Comparison of ENCODE assay signal across 31 mouse cellular contexts in genomic region chr11:62193116-62193515, GRCm38 (mm10). TPM values are rescaled to one million over a fixed set of nuclear protein-coding genes. Genes with fewer than 3 reads are reported as not detected.
DNase-seq lines count a peak whose midpoint lies in the region; ATAC-seq lines count a peak whose summit lies in the region.
"Had no signal": no experiment of that assay in that cellular context is flagged by ENCODE, and none has a peak within 500 bp of the region (broad histone marks: within the 10 kb centered on the region; RNA-seq: fewer than 3 reads in every experiment).

No protein-coding gene starts in this region.

- H3K36me3 ChIP-seq in intestine, embryonic 14.5 days (ENCODE audit: control insufficient read depth, insufficient read depth, low read length): no peaks in the 10 kb centered on the region
- H3K36me3 ChIP-seq in intestine, embryonic 16.5 days (ENCODE audit: control insufficient read depth, insufficient read depth, low read length): no peaks in the 10 kb centered on the region
- H3K36me3 ChIP-seq: embryonic facial prominence, embryonic 15.5 days; hindbrain, embryonic 12.5 days; limb, embryonic 12.5 days; lung, embryonic 15.5 days; midbrain, embryonic 12.5 days had no signal

- no peak overlapping the region for H3K9ac ChIP-seq in intestine, embryonic 14.5 days (ENCODE audit: low read length)
- no peak overlapping the region for H3K9ac ChIP-seq in intestine, embryonic 16.5 days (ENCODE audit: low read depth, low read length)
- H3K9ac ChIP-seq: embryonic facial prominence, embryonic 15.5 days; forebrain, embryonic 13.5 days; hindbrain, embryonic 12.5 days; limb, embryonic 12.5 days; lung, embryonic 15.5 days; midbrain, embryonic 12.5 days; neural tube, embryonic 12.5 days had no signal

- no peak overlapping the region for H3K27ac ChIP-seq in intestine, embryonic 14.5 days (ENCODE audit: low read depth)
- no peak overlapping the region for H3K27ac ChIP-seq in intestine, embryonic 16.5 days (ENCODE audit: low read length)
- H3K27ac ChIP-seq: embryonic facial prominence, embryonic 10.5 days; embryonic facial prominence, embryonic 15.5 days; forebrain, embryonic 13.5 days; hindbrain, embryonic 12.5 days; hindbrain, postnatal 0 days; limb, embryonic 12.5 days; lung, embryonic 15.5 days; midbrain, embryonic 12.5 days; neural tube, embryonic 12.5 days had no signal

- no peak overlapping the region for H3K4me2 ChIP-seq in intestine, embryonic 14.5 days (ENCODE audit: low read length)
- H3K4me2 ChIP-seq in intestine, embryonic 16.5 days (ENCODE audit: low read depth, low read length): no peak overlapping the region
- H3K4me2 ChIP-seq: embryonic facial prominence, embryonic 15.5 days; forebrain, embryonic 13.5 days; hindbrain, embryonic 12.5 days; limb, embryonic 12.5 days; liver, embryonic 11.5 days; lung, embryonic 15.5 days; midbrain, embryonic 12.5 days; neural tube, embryonic 12.5 days had no signal

- no peaks in the 10 kb centered on the region for H3K27me3 ChIP-seq in intestine, embryonic 14.5 days (replicated peaks; ENCODE audit: control insufficient read depth, insufficient read depth, low read length)
- H3K27me3 ChIP-seq in intestine, embryonic 16.5 days (replicated peaks; ENCODE audit: control insufficient read depth, insufficient read depth, low read length): no peaks in the 10 kb centered on the region
- H3K27me3 ChIP-seq: embryonic facial prominence, embryonic 15.5 days; forebrain, embryonic 13.5 days; hindbrain, embryonic 12.5 days; limb, embryonic 12.5 days; lung, embryonic 15.5 days; midbrain, embryonic 12.5 days; neural tube, embryonic 12.5 days had no signal

- peak; percentile 11 for DNase-seq in gastrocnemius, postnatal 25 days
- no peak for DNase-seq in gastrocnemius, postnatal 10 days
- peak; percentile 7 for DNase-seq in intestine, embryonic 14.5 days (ENCODE audit: low spot score)
- peak; percentile 22 for DNase-seq in adipocyte (ENCODE audit: low spot score)
- DNase-seq in lung, postnatal 36 days: no peak
- DNase-seq in adrenal gland, adult 2 months: no peak
- DNase-seq: adrenal gland, postnatal 10 days; cerebellum, adult 11 months; cerebellum, adult 9-10 months; cerebellum, postnatal 36 days; heart, postnatal 14 days; kidney, adult 9 months; kidney, postnatal 14 days; right cerebral cortex, postnatal 4 days; thymus, adult 2 months; thymus, postnatal 4 days had no signal

- no peak for ATAC-seq in intestine, embryonic 14.5 days (replicated peaks; ENCODE audit: low FRiP score, low TSS enrichment, low read depth)
- no peak for ATAC-seq in intestine, embryonic 16.5 days
- ATAC-seq: activated CD4-positive, CD25-positive, alpha-beta regulatory T cell, adult 4 months; CD4-positive, CD25-positive, alpha-beta regulatory T cell, adult 4 months; forebrain, embryonic 13.5 days; hindbrain, postnatal 0 days; intestine, postnatal 0 days had no signal

- H3K9me3 ChIP-seq in intestine, embryonic 14.5 days (ENCODE audit: control insufficient read depth, low read length): no peaks in the 10 kb centered on the region
- H3K9me3 ChIP-seq in intestine, embryonic 16.5 days (ENCODE audit: control insufficient read depth, low read length): no peaks in the 10 kb centered on the region
- H3K9me3 ChIP-seq: embryonic facial prominence, embryonic 15.5 days; forebrain, embryonic 13.5 days; hindbrain, embryonic 12.5 days; limb, embryonic 12.5 days; lung, embryonic 15.5 days; neural tube, embryonic 12.5 days had no signal

- H3K4me1 ChIP-seq in intestine, embryonic 14.5 days (replicated peaks; ENCODE audit: control insufficient read depth, insufficient read depth, low read length): no peaks in the 10 kb centered on the region
- H3K4me1 ChIP-seq in intestine, embryonic 16.5 days (ENCODE audit: control insufficient read depth, insufficient read depth, low read length): no peaks in the 10 kb centered on the region
- H3K4me1 ChIP-seq: embryonic facial prominence, embryonic 10.5 days; embryonic facial prominence, embryonic 15.5 days; hindbrain, embryonic 12.5 days; limb, embryonic 12.5 days; lung, embryonic 15.5 days; midbrain, embryonic 12.5 days; neural tube, embryonic 12.5 days had no signal

- 91% methylated on average over 3 of the region's 3 CpGs for WGBS in intestine, embryonic 14.5 days
- 85% methylated on average over 3 of the region's 3 CpGs for WGBS in intestine, embryonic 16.5 days

- no peak overlapping the region for H3K4me3 ChIP-seq in intestine, embryonic 14.5 days (ENCODE audit: low read depth, low read length)
- H3K4me3 ChIP-seq in intestine, embryonic 16.5 days (ENCODE audit: low read length): no peak overlapping the region
- H3K4me3 ChIP-seq: embryonic facial prominence, embryonic 10.5 days; embryonic facial prominence, embryonic 15.5 days; forebrain, embryonic 13.5 days; hindbrain, embryonic 12.5 days; limb, embryonic 12.5 days; lung, embryonic 15.5 days; midbrain, embryonic 12.5 days; myocyte; neural tube, embryonic 12.5 days had no signal

RNA-seq across cellular contexts. Expression of gene Adora2b, which starts 55.7 kb away (rescaled TPM):
- under 1 TPM; 0.49 to 0.94 TPM for total RNA-seq in gastrocnemius, postnatal 25 days (2021)
- 1 to 10 TPM in 1 of 2 experiments, under 1 TPM in 1; 0.88 to 1.3 TPM for total RNA-seq in gastrocnemius, postnatal 10 days (2021)
- 4.3 and 4.4 TPM in 2 replicates for polyA plus RNA-seq in intestine, embryonic 14.5 days (2014; fragmentation: Nextera tagmentation; extraction: Ambion mirVana)
- 9.7 and 14.0 TPM in 2 replicates for polyA plus RNA-seq in intestine, embryonic 16.5 days (2015; fragmentation: Nextera tagmentation; extraction: Ambion mirVana)
- total RNA-seq in adrenal gland, adult 2 months (2021): 1 to 10 TPM in 1 of 2 experiments, under 1 TPM in 1; 0.55 to 1.0 TPM
- polyA plus RNA-seq in adrenal gland, adult 2 months (2012; rRNA removed): 1.8 and 2.5 TPM in 2 replicates
- polyA plus RNA-seq: activated CD4-positive, CD25-positive, alpha-beta regulatory T cell, adult 4 months; CD4-positive, CD25-positive, alpha-beta regulatory T cell, adult 4 months had no signal

Comparison
In these comparisons a context has a peak if more than half of its experiments do, and no peak if none do; other contexts are left out.
1. DNase-seq: peak in gastrocnemius, postnatal 25 days (single experiment), intestine, embryonic 14.5 days (single experiment) and adipocyte (single experiment); none in gastrocnemius, postnatal 10 days (single experiment), lung, postnatal 36 days (single experiment) and adrenal gland, adult 2 months (single experiment).